Mouse (Mus musculus) retina, postnatal 1 day (tissue): Measurements from ENCODE around the gene Atp2a2.
A peak's percentile ranks its signal among the peaks of the same experiment; 100 is the strongest.

Experiments used
- DNase-seq: peaks from one replicate; pipeline ENCODE4 v3.0.0-alpha.2; 2012

The Atp2a2 gene

DNA sequence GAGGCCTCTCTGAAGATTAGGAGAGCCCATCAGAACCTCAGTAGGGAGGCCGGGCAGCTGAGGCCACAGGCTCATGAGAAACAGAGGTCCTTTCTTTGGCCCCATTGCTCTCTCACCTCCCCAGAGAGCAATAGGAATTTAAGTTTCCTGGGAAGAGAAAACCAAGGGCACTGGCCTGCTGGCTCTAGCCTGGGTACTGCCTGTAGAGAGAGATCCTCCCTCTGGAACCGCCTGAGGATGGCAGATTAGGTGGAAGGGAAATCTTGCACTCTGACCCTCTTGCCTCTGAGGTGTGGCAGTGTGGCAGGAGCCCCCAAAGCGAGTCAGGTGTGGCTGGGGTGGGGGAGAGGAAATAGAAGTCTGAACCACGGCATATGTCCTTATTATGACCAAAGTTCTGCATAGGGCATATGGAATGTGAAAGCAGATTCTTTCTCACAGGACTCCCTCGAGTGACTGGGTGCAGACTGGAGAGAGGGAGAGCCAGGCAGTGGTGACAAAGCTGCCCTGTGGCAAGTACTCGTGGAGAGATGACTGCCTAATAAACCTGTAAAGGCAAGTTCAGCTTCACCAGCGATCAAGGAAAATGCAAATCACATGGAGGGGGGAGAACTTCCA is 17.1 kb upstream of the Atp2a2 start:
- DNase-seq = no peak

GRCm38 (mm10) chr5:122518247-122518646 is 16.2 kb upstream of the Atp2a2 start:
- no peak for DNase-seq

GRCm38 (mm10) chr5:122516901-122517300 is 14.9 kb upstream of the Atp2a2 start:
- DNase-seq = no peak

DNA sequence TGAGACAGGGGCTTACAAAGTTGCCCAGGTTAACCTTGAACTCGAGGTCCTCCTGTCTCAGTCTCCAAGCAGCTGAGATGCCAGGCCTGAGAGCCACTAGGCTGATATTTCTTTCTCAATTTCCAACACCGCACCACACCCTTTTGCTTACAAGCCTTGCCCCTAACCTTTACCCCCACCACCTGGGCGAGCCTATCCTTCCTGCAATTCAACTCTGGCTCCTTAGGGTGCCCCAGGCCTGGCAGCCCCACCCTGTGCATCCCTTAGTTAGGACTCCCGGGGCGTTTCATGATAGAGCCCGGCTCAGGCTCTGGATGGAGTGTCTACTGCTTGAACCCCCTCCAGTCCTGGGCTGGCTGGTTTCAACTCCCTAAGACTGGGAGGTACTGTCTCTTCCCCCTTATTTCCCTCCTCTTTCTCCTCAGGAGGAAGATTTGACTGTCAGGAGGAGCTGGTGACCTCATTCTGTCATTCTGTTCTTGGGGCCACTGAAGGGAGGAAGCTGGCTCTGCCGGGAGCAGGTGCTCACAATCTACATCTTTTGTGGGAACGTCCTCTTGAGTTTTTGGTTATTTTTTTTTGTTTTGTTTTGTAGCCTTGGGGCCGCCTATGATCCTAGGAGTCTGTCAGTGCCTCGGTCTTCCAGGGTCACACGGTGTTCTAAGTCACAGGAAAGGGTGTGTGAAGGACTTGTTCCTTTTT is 14.2 kb upstream of the Atp2a2 start:
- DNase-seq = peak; percentile 32

- no peak for DNase-seq
These were observed 12.1 kb upstream of the Atp2a2 start for GRCm38 (mm10) chr5:122514127-122514521.

DNA sequence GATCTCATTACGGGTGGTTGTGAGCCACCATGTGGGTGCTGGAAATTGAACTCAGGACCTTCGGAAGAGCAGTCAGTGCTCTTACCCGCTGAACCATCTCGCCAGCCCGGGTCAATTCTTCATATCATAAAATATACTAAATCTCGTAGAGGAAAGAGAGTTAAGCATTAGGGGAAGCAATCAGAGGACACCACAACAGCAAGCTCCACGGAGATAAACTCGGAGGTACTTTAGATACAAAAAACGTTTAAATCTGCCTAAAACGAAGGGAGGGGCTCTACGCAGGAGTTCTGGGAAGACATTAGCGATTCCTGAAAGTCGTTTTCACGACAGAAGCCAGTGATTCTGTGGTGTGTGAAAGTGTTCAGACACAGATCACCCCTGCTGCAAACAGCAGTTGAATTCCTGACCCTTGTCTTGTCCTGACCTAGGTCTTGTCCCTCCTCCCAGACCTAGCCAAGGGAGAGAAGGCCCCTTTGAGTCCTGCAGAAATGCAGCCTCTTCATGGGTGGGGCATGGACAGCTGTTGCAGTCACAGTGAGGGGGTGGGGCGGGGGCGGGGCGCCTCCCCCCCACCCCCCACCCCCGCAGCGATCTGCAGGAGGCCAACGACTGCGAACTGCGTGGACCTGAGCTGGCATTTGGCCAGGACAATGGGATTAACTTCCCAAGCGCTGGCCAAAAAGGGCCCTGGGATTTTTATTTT is 11.5 kb upstream of the Atp2a2 start:
- peak; percentile 43 for DNase-seq

DNA sequence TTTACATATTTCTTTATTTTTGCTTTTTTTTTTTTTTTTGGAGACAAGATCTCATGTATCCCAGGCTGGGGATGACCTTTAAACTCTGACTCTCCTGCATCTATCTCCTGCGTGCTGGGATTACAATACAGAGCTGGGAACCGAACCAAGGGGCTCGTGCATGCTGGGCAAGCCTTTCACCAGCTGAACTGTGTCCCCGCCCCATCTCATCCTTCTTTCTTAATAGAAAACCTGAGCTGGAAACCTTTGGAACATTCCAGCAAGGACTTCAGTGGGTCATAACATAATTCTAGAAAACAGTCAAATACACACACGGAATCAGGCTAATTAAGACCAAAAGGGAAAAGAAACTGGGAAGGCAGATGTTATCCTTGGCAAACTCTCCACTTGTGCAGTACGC is 10.0 kb upstream of the Atp2a2 start:
- DNase-seq = no peak

DNA sequence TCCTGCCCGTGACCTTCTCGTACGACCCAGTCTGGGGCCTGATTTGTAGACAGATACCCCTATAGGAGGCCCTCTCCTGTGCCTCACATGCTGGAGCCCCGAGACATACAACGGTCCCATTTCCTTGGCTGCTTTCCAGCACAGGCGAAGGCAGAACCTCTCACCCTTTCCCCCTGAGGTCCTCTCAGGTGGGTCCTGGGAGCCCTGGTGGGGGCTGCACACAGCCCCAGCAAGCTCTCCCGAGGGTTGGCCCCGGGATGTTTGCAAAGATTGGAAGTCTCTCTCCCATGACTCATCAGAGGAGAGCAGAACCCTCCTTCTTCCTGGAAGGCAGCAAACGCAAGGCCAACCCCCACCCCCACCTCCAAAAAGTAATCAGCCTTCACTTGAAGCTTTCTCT is 9.4 kb upstream of the Atp2a2 start:
- no peak for DNase-seq

DNA sequence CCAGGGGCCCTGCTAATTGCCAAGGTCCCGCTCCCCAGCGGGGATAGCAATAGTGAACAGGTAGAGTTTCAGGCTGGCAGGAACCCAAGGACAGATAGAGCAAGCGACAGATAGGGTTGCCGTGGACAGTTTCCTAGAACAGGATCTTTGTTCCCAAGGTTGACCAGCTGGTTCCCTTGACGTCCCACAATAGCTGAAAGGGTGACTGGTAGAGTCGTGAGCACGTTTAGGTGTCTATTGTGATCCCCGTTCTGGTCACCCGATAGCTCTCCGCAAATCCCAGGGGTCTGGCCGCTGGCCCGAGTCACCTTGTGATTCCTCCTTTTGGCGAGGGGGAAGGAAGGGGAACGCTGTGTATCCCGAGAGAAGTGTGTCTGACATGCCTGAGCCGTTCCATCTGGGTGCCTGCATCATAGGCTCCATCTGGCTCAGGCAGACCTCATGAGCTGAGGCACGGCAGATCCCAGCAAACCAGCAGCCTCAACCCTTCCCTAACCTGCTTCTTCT is 8.7 kb upstream of the Atp2a2 start:
- no peak for DNase-seq

GRCm38 (mm10) chr5:122509608-122510007 is 7.6 kb upstream of the Atp2a2 start:
- DNase-seq = no peak

DNA sequence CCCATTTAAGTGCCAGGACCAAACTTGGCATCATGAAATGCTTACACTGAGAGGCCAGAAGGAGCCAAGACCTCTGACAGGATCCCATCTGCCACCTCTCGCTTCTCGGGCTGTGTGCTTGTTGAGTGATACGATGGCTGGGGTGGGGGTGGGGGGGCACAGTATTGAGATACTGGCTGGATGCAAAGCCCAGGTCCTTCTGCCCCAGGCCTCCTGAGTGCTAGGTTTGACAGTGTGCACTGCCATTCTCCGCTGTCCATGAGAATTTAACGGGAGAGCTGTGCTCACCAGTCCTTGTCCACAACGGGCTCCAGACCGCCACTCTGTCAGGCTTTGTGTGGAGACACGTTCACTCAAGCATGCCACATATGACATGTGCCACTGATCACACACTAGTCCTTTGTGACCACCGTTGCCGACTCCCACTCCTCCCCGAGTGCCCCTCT is 6.9 kb upstream of the Atp2a2 start:
- DNase-seq = peak; percentile 56

DNA sequence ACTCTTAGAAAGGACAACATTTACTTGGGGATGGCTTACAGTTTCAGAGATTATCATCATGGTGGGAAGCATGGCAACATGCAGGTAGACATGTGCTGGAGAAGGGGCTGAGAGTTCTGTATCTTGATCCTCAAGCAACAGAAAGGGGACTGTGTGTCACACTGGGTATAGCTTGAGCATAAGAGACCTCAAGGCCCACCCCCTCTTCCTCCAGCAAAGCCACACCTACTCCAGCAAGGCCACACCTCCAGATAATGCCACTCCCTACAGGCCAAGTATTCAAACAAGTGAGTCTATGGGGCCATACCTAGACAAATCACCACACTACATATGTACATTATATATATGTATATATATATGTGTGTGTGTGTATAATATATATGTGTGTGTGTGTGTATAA is 5.4 kb upstream of the Atp2a2 start:
- DNase-seq = no peak

GRCm38 (mm10) chr5:122506462-122506861 is 4.4 kb upstream of the Atp2a2 start:
- DNase-seq = no peak

DNA sequence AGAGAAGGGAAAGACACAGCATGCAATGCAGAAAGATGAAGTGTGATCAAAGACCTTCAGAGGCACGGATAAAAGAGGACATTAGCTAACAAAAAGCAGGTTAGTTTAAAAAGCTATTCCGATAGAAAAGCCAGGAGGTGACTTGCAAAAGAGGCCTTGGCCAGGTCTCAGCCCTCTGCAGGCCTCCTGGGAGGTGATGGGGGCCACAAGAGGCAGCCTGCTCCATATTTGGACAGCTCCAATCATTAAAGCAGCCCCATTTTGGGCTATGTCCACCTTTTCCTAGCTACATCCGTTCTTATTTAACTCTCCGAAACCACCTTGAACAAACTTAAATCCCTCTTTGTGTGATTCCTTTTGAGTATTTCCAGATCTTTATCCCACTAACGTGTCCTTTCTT is 3.5 kb upstream of the Atp2a2 start:
- no peak for DNase-seq

- no peak for DNase-seq
These were observed 1.7 kb upstream of the Atp2a2 start for GRCm38 (mm10) chr5:122503760-122504119.

- no peak for DNase-seq
These were observed 1.2 kb upstream of the Atp2a2 start for GRCm38 (mm10) chr5:122503015-122503759.

DNA sequence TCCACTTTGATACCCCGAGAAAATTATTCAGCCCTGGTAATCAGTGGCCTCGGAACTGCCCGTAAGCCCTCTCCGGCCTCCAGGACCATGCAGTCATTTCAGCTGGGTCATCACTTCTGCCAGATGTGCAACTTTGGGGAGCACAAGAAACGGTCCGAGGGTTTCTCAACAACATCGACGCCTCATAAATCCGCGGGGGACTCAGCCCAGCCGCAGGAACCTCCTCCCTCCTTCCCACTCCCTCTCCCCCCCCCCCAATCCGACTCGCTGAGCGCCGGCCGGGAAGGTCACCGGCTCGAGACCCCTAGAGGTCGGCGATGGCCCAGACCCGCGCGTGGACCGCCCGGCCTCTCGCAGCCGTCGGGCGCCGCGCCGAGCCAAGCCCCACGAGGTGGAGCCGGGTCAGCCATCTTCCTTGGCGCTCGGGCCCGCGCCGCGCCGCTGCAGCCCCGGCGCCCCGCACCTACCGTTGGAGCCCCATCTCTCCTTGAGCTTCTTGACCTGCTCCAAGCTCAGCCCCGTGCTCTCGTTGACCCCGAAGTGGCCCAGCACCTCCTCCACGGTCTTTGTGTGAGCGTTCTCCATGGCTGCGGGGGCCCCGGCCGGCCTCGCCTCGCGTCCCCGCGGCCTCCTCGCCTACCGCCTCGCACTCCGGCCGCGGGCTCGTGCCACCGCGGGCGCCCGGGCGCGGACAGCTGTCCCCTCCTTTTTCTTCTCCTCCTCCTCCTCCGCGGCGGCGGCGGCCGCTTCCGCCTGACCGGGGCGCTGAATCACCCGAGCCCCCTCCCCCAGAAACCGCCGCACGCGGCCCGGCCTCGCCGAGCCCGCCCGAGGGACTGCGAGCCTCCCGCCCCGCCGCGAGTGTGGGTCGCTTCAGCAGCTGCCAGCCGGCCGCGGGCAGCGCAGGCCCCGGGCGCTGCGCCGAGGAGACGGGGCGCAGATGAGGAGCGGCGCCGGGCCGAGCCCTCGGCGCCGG is 636 bp downstream of the Atp2a2 start:
- DNase-seq = peak; percentile 75

DNA sequence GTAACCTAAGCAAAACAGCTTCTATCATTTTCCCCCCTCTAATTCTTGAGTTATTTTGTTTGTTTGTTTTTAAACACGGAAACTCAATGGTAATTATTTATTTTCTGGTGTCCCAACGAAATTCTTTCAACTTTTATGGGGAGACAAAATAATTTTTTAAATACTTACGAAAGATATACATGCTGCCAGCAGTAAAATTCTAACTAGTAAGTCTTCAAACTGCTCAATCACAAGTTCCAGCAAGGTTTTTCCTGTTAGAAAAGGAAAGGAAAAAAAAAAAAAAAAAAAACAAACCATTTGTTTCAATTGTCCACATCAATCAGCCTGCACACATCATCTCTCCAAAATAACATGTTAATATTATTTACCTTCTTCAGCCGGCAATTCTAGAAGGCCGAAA is 1.5 kb downstream of the Atp2a2 start:
- DNase-seq = no peak

DNA sequence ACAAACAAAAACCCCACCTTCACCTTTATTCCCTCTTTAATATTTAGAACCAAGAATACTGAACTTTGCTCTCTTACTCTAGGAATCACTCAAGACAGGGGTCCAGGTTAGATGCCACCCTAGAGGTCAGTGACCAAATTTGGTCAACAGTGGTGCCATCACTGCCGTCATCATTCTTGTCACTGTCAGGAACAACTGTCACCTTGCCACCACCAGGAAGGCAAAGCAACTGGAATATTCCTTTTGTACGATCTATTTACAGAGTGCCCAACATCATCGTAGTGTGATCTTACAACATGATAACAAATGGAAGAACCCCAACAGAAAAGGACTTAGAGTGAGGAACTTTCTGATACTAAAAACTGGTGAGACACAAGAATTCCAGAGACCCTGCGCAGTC is 1.9 kb downstream of the Atp2a2 start:
- no peak for DNase-seq

DNA sequence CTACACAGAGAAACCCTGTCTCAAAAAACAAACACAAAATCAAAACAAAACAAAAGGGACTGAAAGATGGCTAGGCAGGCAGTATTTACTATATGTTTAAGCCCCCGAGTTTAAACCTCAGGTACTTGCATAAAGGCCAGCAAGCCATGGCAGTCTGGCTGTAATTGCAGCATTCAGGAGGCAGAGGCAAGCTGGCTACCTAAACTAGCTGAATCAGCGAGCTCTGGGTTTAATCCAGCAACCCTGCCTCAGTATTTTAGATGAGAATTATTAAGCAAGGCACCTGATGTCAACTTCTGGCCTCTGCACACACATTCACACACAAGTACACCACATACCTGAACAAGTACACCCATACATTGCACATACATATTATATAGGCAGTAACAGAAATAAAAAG is 4.0 kb downstream of the Atp2a2 start:
- no peak for DNase-seq

DNA sequence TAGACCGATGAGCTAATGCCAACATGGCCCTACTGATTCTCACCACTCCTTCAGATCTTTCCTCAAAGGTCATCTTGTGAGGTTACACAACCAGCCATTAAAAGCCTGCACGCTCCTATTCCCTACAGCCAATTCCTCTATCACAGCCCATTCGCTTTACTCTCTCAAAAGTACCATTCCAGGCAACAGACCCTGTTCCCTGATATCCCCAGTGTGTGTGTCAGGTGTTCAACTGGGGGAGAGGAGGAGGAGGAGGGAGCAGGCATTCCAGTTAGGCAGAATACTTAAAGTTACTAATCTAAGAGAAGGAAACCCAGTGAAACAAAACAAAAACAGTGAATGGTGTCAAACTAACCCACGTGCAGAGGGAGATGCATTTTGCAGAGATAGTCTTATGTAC is 5.0 kb downstream of the Atp2a2 start:
- DNase-seq = no peak

- no peak for DNase-seq
These were observed 7.6 kb downstream of the Atp2a2 start for GRCm38 (mm10) chr5:122494449-122494848.
